Mouse (Mus musculus) lung, embryonic 14.5 days (tissue): ENCODE results near the gene Gria4. TPM values are rescaled to one million over a fixed set of nuclear protein-coding genes. Genes with fewer than 3 reads are reported as not detected.

ENCODE experiments used
- ATAC-seq: fragments of 200-750 bp; cut with Nextera tagmentation; 2 replicates; pipeline ENCODE4 v1.8.0; 2017; ENCODE audit warnings: mild to moderate bottlenecking, moderate TSS enrichment, moderate library complexity; ENCODE audit not compliant: insufficient read depth
- DNase-seq: peaks from one replicate; pipeline ENCODE4 v3.0.0-alpha.2; 2015
- H3K27ac ChIP-seq: fragments of 300-500 bp; sonication (generic); 2 replicates; pipeline ENCODE4 v1.5.1; 2014; ENCODE audit warnings: low read depth, mild to moderate bottlenecking, moderate library complexity
- H3K27me3 ChIP-seq: fragments of 300-500 bp; sonication (generic); 2 replicates; pipeline ENCODE4 v1.6.1; 2014; ENCODE audit warnings: low read length, control low read depth; ENCODE audit not compliant: insufficient read depth
- H3K36me3 ChIP-seq: fragments of 300-500 bp; sonication (generic); 2 replicates; pipeline ENCODE4 v1.6.1; 2014; ENCODE audit warnings: control low read depth; ENCODE audit not compliant: insufficient read depth
- H3K4me1 ChIP-seq: fragments of 300-500 bp; sonication (generic); 2 replicates; pipeline ENCODE4 v1.6.1; 2014; ENCODE audit warnings: antibody characterized with exemption, control low read depth; ENCODE audit not compliant: insufficient read depth
- H3K4me2 ChIP-seq: fragments of 300-500 bp; sonication (generic); 2 replicates; pipeline ENCODE4 v1.6.1; 2014; ENCODE audit warnings: mild to moderate bottlenecking
- H3K4me3 ChIP-seq: fragments of 300-500 bp; sonication (generic); 2 replicates; pipeline ENCODE4 v1.5.1; 2014; ENCODE audit warnings: low read depth, low read length
- H3K9ac ChIP-seq: fragments of 300-500 bp; sonication (generic); 2 replicates; pipeline ENCODE4 v1.6.1; 2014
- H3K9me3 ChIP-seq: fragments of 300-500 bp; sonication (generic); 2 replicates; pipeline ENCODE4 v1.6.1; 2016; ENCODE audit warnings: low read depth, low read length, control low read depth
- CTCF ChIP-seq: IDR thresholded peaks from 2 replicates; pipeline ENCODE4 v1.5.1; 2016; ENCODE audit warnings: antibody characterized with exemption, low read depth
- WGBS: fragments of 180-500 bp; shearing (Covaris S2); extraction: QIAGEN DNeasy Blood & Tissue Kit; methylation state at CpG from one replicate; pipeline ENCODE4 v1.1.7; 2014; 5-methylcytosine and 5-hydroxymethylcytosine counted together
- polyA plus RNA-seq: library from polyadenylated mRNA; unstranded; fragments of >200 nt; fragmentation: Nextera tagmentation; extraction: Ambion mirVana; gene quantifications from 2 replicates; pipeline ENCODE4 v1.2.1, GENCODE M21; 2014

The Gria4 gene
- polyA plus RNA-seq, 1 experiment from 2014 or later, result 0.89 TPM

- whole genome bisulfite sequencing, result 43% methylated on average over 4 of the region's 4 CpGs
- no peak for DNase-seq
- no peak overlapping the region for H3K4me2 ChIP-seq
- no peak for TF ChIP-seq CTCF
- no peaks in the 10 kb centered on the region for H3K36me3 ChIP-seq
- no peaks in the 10 kb centered on the region for H3K9me3 ChIP-seq
- no peak overlapping the region for H3K9ac ChIP-seq
- no peak overlapping the region for H3K27ac ChIP-seq
- no peak for ATAC-seq
- no peaks in the 10 kb centered on the region for H3K27me3 ChIP-seq
- no peak overlapping the region for H3K4me3 ChIP-seq
- H3K4me1 ChIP-seq, result no peaks in the 10 kb centered on the region
These were observed 240.5 kb downstream of the Gria4 start for GRCm38 (mm10) chr9:4555415-4555959.

DNA sequence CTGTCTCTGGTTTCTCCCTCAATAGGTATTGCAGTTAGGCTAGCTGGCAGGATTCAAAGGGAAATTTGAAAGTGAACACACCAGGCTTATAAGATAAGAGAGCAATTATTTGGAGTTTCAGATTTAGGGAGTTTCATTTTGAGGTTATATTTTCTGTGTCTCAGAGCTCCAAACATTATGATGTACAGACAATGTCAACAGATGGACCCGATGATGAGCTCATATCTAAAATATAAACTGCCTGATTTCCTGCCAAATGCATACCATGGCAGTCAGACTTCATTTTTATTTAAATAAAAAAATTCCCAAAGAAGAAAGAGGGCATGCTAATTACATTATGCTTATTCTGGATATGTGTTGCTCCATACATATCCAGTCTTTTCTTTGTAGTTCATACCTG lies 256.8 kb downstream of the Gria4 start:
- no peaks in the 10 kb centered on the region for H3K27me3 ChIP-seq
- ATAC-seq (no peak), DNase-seq (no peak)
- H3K36me3 ChIP-seq, result no peaks in the 10 kb centered on the region
- H3K9me3 ChIP-seq, result no peaks in the 10 kb centered on the region
- no peaks in the 10 kb centered on the region for H3K4me1 ChIP-seq
- 44% methylated on average over 1 of the region's 1 CpGs for WGBS
- no peak overlapping the region for H3K4me3 ChIP-seq
- no peak overlapping the region for H3K27ac ChIP-seq
- TF ChIP-seq CTCF, result no peak
- H3K9ac ChIP-seq, result no peak overlapping the region
- H3K4me2 ChIP-seq, result no peak overlapping the region

- TF ChIP-seq CTCF, result peak; percentile 40
- no peaks in the 10 kb centered on the region for H3K4me1 ChIP-seq
- no peaks in the 10 kb centered on the region for H3K36me3 ChIP-seq
- H3K9ac ChIP-seq, result no peak overlapping the region
- no peak overlapping the region for H3K27ac ChIP-seq
- H3K9me3 ChIP-seq, result no peaks in the 10 kb centered on the region
- DNase-seq (peak; percentile 72), ATAC-seq (no peak)
- no peak overlapping the region for H3K4me2 ChIP-seq
- H3K4me3 ChIP-seq, result no peak overlapping the region
- 89% methylated on average over 6 of the region's 6 CpGs for WGBS
- no peaks in the 10 kb centered on the region for H3K27me3 ChIP-seq
These were observed 259.4 kb downstream of the Gria4 start for GRCm38 (mm10) chr9:4536514-4537150.

DNA sequence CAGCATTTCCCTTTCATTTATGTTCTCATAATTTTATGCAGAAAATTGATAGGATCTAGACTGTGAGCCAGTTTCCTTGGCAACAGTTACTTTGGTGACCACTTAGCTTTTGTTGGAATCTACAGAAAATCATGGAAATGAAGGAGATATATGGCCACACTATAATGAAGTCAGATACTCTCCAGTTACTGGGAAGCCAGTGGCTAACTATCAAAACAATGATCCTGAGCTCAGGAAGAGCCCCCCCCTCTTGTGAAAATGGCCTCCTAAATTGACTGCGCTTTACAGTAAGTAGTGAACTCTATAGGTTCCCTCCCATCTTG lies 281.5 kb downstream of the Gria4 start:
- no peaks in the 10 kb centered on the region for H3K9me3 ChIP-seq
- H3K4me3 ChIP-seq, result no peak overlapping the region
- no peaks in the 10 kb centered on the region for H3K36me3 ChIP-seq
- H3K4me1 ChIP-seq, result no peaks in the 10 kb centered on the region
- H3K9ac ChIP-seq, result no peak overlapping the region
- H3K27ac ChIP-seq, result no peak overlapping the region
- WGBS, result 84% methylated on average over 1 of the region's 1 CpGs
- ATAC-seq (no peak), DNase-seq (no peak)
- H3K4me2 ChIP-seq, result no peak overlapping the region
- H3K27me3 ChIP-seq, result no peaks in the 10 kb centered on the region
- no peak for TF ChIP-seq CTCF

DNA sequence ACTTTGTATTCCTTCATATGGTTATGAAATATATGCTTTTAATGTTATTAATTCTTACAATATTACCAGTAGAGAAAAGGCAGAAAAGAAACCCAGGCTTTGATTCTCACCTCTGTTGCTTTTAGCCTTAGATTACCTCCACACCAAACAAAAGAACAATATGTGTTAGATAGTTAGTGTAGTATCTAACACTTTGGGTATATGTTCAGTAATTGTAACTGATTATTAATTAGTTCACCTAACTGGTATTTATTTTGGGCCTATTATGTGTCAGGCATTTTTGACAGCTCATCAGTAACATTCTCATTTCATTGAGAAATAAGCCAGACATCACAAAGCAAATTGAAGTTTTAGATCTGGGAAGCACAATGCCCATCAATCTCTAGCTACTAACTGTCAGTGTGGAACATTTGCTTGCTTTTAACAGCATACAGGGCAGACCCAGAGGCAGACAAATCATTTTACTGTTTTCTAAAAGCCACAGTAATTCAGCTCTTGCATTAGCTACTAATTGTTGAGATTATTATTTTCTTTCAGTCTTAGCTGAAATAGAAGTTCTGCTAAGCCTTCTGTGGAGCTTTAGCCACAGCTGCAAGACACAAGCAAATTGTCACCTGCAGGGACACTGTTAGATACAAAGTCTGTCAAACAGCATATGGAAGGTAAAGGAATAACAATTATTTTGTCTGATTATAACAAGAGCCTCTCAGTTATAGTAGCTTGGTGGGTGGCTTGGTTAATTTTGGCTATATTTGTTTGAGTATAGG lies 282.1 kb downstream of the Gria4 start:
- no peaks in the 10 kb centered on the region for H3K27me3 ChIP-seq
- H3K4me1 ChIP-seq, result no peaks in the 10 kb centered on the region
- H3K27ac ChIP-seq, result no peak overlapping the region
- H3K36me3 ChIP-seq, result no peaks in the 10 kb centered on the region
- H3K9me3 ChIP-seq, result no peaks in the 10 kb centered on the region
- no peak overlapping the region for H3K4me2 ChIP-seq
- DNase-seq (no peak), ATAC-seq (no peak)
- no peak overlapping the region for H3K4me3 ChIP-seq
- H3K9ac ChIP-seq, result no peak overlapping the region
- no peak for TF ChIP-seq CTCF

GRCm38 (mm10) chr9:4506086-4506485 lies 289.9 kb downstream of the Gria4 start:
- Histone ChIP-seq H3K4me2 (no peak overlapping the region), H3K9me3 (no peaks in the 10 kb centered on the region), H3K27me3 (no peaks in the 10 kb centered on the region), H3K4me1 (no peaks in the 10 kb centered on the region), H3K9ac (no peak overlapping the region), H3K4me3 (no peak overlapping the region), H3K27ac (no peak overlapping the region), H3K36me3 (no peaks in the 10 kb centered on the region)
- DNase-seq (no peak), ATAC-seq (no peak)
- WGBS, result 80% methylated on average over 3 of the region's 3 CpGs
- no peak for TF ChIP-seq CTCF

GRCm38 (mm10) chr9:4505087-4505486 lies 290.9 kb downstream of the Gria4 start:
- ATAC-seq, result no peak
- Histone ChIP-seq H3K27me3 (no peaks in the 10 kb centered on the region), H3K4me3 (no peak overlapping the region), H3K4me2 (no peak overlapping the region), H3K4me1 (no peaks in the 10 kb centered on the region), H3K27ac (no peak overlapping the region), H3K9me3 (no peaks in the 10 kb centered on the region), H3K36me3 (no peaks in the 10 kb centered on the region), H3K9ac (no peak overlapping the region)
- DNase-seq, result peak; percentile 1
- no peak for TF ChIP-seq CTCF
- WGBS, result 25% methylated on average over 1 of the region's 1 CpGs
